Mouse (Mus musculus): ENCODE results near the gene Ralgps2. TPM values are rescaled to one million over a fixed set of nuclear protein-coding genes. Genes with fewer than 3 reads are reported as not detected.

Ralgps2 gene
- polyA plus RNA-seq, 1 experiment from 2014 or later = 109 TPM

DNA sequence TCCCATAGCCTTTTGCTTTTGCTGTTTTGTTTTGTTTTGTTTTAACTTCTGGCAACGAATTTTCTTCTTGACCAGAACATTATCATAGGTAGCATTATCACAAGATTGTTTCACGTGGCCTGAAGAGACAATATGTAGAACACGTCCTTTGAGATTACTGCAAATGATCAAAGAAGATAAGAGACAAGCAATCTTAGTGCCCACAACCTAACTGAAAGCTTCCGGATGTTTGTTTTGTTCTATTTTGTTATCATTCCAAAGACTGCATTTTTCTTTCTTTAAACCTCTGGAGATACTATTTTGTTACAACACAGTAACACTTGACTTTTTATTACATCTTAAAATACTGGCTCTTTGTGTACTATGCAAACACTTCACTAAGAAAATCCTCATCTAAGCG lies 69.4 kb downstream of the Ralgps2 start:
- no peak for ATAC-seq (ENCODE audit: low FRiP score)
- peaks cover 13% of the 10 kb centered on the region for H3K36me3 ChIP-seq (replicated peaks)
- WGBS = 92% methylated on average over 5 of the region's 5 CpGs
- H3K4me1 ChIP-seq = no peaks in the 10 kb centered on the region
- H3K9ac ChIP-seq = no peak overlapping the region
- H3K27ac ChIP-seq = no peak overlapping the region
- H3K9me3 ChIP-seq = no peaks in the 10 kb centered on the region
- no peaks in the 10 kb centered on the region for H3K27me3 ChIP-seq
- H3K4me3 ChIP-seq (replicated peaks) = no peak overlapping the region
- H3K4me2 ChIP-seq = no peak overlapping the region

GRCm38 (mm10) chr1:156864240-156864639 lies 75.2 kb downstream of the Ralgps2 start:
- Histone ChIP-seq H3K4me3 (replicated peaks) (no peak overlapping the region), H3K27me3 (no peaks in the 10 kb centered on the region), H3K9me3 (no peaks in the 10 kb centered on the region), H3K27ac (no peak overlapping the region), H3K4me2 (no peak overlapping the region), H3K36me3 (replicated peaks) (no peaks in the 10 kb centered on the region), H3K9ac (no peak overlapping the region), H3K4me1 (peaks cover 11% of the 10 kb centered on the region)
- ATAC-seq (ENCODE audit: low FRiP score) = no peak
- 61% methylated on average over 3 of the region's 3 CpGs for WGBS

DNA sequence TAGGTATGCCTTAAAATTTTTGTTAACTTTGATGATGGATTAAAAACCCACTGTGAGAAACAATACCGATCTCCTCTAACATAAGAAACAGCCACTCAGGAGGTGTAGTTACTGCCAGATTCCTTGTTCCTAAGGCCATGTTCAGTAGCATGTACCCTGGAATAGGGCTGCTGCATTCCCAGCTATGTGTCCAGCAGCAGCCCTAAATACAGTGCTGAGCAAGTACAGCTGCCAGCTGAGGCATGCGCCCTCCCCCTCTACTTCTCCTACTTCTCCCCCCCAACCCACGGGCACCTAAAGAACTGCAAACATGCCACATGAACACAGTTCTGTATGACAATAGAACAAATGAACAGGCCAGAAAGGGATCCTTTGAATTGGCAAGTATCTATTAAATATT lies 75.7 kb downstream of the Ralgps2 start:
- no peak overlapping the region for H3K4me3 ChIP-seq (replicated peaks)
- no peaks in the 10 kb centered on the region for H3K27me3 ChIP-seq
- H3K9me3 ChIP-seq = no peaks in the 10 kb centered on the region
- ATAC-seq (ENCODE audit: low FRiP score) = no peak
- H3K4me2 ChIP-seq = no peak overlapping the region
- no peak overlapping the region for H3K27ac ChIP-seq
- peaks cover 11% of the 10 kb centered on the region for H3K4me1 ChIP-seq
- H3K9ac ChIP-seq = no peak overlapping the region
- H3K36me3 ChIP-seq (replicated peaks) = no peaks in the 10 kb centered on the region
- 65% methylated on average over 3 of the region's 3 CpGs for WGBS

- H3K27me3 ChIP-seq = no peaks in the 10 kb centered on the region
- H3K4me3 ChIP-seq (replicated peaks) = no peak overlapping the region
Observed at GRCm38 (mm10) chr1:156861475-156862043, 77.9 kb downstream of the Ralgps2 start.

DNA sequence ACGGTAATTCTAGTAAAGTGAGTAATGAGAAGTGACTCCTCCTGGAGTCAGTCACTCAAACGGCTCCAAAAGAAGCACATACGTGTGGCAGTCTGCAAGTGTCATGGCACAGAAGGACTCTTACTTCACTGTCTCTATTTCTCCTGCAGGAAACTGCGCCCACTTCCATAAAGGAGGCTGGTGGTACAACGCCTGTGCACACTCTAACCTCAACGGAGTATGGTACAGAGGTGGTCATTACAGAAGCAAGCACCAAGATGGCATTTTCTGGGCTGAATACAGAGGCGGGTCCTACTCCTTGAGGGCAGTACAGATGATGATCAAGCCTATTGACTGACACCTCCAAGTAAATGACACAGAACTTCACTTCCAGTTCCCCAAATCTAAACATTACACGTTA lies 79.2 kb downstream of the Ralgps2 start:
- H3K4me3 ChIP-seq (replicated peaks) = no peak overlapping the region
- no peak for ATAC-seq (ENCODE audit: low FRiP score)
- H3K9me3 ChIP-seq = no peaks in the 10 kb centered on the region
- WGBS = 90% methylated on average over 8 of the region's 8 CpGs
- H3K36me3 ChIP-seq (replicated peaks) = no peaks in the 10 kb centered on the region
- no peak overlapping the region for H3K27ac ChIP-seq
- H3K4me1 ChIP-seq = peaks cover 11% of the 10 kb centered on the region
- no peak overlapping the region for H3K4me2 ChIP-seq
- no peak overlapping the region for H3K9ac ChIP-seq
- no peaks in the 10 kb centered on the region for H3K27me3 ChIP-seq

More at GRCm38 (mm10) chr1:156861475-156862043, 77.9 kb downstream of the Ralgps2 start:
- H3K4me2 ChIP-seq = no peak overlapping the region
- WGBS = 64% methylated on average over 4 of the region's 4 CpGs
- H3K4me1 ChIP-seq = peaks cover 11% of the 10 kb centered on the region
- H3K9me3 ChIP-seq = no peaks in the 10 kb centered on the region
- no peaks in the 10 kb centered on the region for H3K36me3 ChIP-seq (replicated peaks)
- no peak overlapping the region for H3K27ac ChIP-seq
- no peak for ATAC-seq (ENCODE audit: low FRiP score)
- H3K9ac ChIP-seq = no peak overlapping the region

- ATAC-seq (ENCODE audit: low FRiP score) = no peak
- Histone ChIP-seq H3K9me3 (no peaks in the 10 kb centered on the region), H3K4me2 (no peak overlapping the region), H3K4me3 (replicated peaks) (no peak overlapping the region), H3K27me3 (no peaks in the 10 kb centered on the region), H3K4me1 (peaks cover 11% of the 10 kb centered on the region), H3K27ac (no peak overlapping the region), H3K36me3 (replicated peaks) (no peaks in the 10 kb centered on the region), H3K9ac (no peak overlapping the region)
- 92% methylated on average over 2 of the region's 2 CpGs for WGBS
Observed at GRCm38 (mm10) chr1:156859711-156860250, 79.6 kb downstream of the Ralgps2 start.

DNA sequence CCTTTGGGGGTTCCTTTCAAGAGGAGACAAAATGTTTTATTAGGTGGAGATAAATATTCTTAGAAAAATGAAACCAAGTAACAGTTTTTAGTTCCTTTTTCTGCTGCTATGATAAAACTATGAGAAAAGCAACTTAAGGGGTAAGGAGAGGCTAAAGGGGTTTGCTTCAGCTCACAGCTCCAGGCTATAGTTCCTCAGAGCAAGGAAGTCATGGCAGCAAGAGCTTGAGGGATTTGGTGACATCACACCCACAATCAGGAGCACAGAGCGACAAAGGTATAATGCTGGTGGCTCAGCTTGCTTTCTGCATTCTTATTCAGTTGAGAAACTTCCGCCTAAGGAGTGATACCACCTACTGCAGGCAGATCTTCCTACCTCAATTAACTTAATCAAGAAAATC lies 80.3 kb downstream of the Ralgps2 start:
- Histone ChIP-seq H3K4me2 (no peak overlapping the region), H3K36me3 (replicated peaks) (no peaks in the 10 kb centered on the region), H3K27ac (no peak overlapping the region), H3K27me3 (no peaks in the 10 kb centered on the region), H3K4me3 (replicated peaks) (no peak overlapping the region), H3K9ac (no peak overlapping the region), H3K9me3 (no peaks in the 10 kb centered on the region), H3K4me1 (peaks cover 8% of the 10 kb centered on the region)
- 91% methylated on average over 2 of the region's 2 CpGs for WGBS
- ATAC-seq (ENCODE audit: low FRiP score) = no peak

DNA sequence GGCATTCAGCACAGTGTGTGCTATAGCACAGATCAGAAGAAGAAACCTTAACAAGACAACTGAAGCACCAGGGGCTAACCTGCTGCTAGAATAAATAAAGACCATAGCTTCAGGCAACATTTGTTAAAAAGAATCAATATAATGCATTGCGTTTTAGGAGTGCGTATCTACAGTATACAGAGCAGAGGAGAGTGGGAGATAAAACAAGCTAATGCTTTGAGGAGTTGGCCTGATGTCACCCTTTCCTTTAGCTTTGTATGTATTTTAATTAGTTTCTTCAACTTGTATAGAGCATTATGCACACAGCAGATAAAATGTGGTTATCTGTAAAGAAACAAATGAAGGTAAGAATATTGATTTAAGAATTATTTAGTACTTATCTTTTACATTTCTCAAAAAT lies 82.8 kb downstream of the Ralgps2 start:
- Histone ChIP-seq H3K4me1 (no peaks in the 10 kb centered on the region), H3K4me3 (replicated peaks) (no peak overlapping the region), H3K27me3 (no peaks in the 10 kb centered on the region), H3K27ac (no peak overlapping the region), H3K9me3 (no peaks in the 10 kb centered on the region), H3K9ac (no peak overlapping the region), H3K4me2 (no peak overlapping the region), H3K36me3 (replicated peaks) (no peaks in the 10 kb centered on the region)
- no peak for ATAC-seq (ENCODE audit: low FRiP score)
- 91% methylated on average over 2 of the region's 2 CpGs for WGBS

GRCm38 (mm10) chr1:156854558-156854957 lies 84.9 kb downstream of the Ralgps2 start:
- H3K9ac ChIP-seq = no peak overlapping the region
- no peaks in the 10 kb centered on the region for H3K36me3 ChIP-seq (replicated peaks)
- no peak overlapping the region for H3K27ac ChIP-seq
- H3K27me3 ChIP-seq = no peaks in the 10 kb centered on the region
- no peak for ATAC-seq (ENCODE audit: low FRiP score)
- H3K4me2 ChIP-seq = no peak overlapping the region
- WGBS = 95% methylated on average over 4 of the region's 4 CpGs
- H3K4me1 ChIP-seq = no peaks in the 10 kb centered on the region
- no peak overlapping the region for H3K4me3 ChIP-seq (replicated peaks)
- no peaks in the 10 kb centered on the region for H3K9me3 ChIP-seq

GRCm38 (mm10) chr1:156852872-156853271 lies 86.6 kb downstream of the Ralgps2 start:
- Histone ChIP-seq H3K27ac (no peak overlapping the region; the same call in 1 of the 2 replicates), H3K4me3 (replicated peaks) (no peak overlapping the region), H3K27me3 (no peaks in the 10 kb centered on the region), H3K36me3 (replicated peaks) (no peaks in the 10 kb centered on the region), H3K4me1 (no peaks in the 10 kb centered on the region), H3K9me3 (no peaks in the 10 kb centered on the region), H3K4me2 (no peak overlapping the region), H3K9ac (no peak overlapping the region)
- 78% methylated on average over 5 of the region's 5 CpGs for WGBS
- no peak for ATAC-seq (ENCODE audit: low FRiP score)

- Histone ChIP-seq H3K4me3 (replicated peaks) (no peak overlapping the region), H3K27me3 (no peaks in the 10 kb centered on the region), H3K36me3 (replicated peaks) (no peaks in the 10 kb centered on the region), H3K9ac (no peak overlapping the region), H3K27ac (no peak overlapping the region; the same call in 1 of the 2 replicates), H3K4me1 (no peaks in the 10 kb centered on the region), H3K4me2 (no peak overlapping the region), H3K9me3 (no peaks in the 10 kb centered on the region)
- no peak for ATAC-seq (ENCODE audit: low FRiP score)
- WGBS = 85% methylated on average over 9 of the region's 9 CpGs
Observed at GRCm38 (mm10) chr1:156852409-156852808, 87.0 kb downstream of the Ralgps2 start.

DNA sequence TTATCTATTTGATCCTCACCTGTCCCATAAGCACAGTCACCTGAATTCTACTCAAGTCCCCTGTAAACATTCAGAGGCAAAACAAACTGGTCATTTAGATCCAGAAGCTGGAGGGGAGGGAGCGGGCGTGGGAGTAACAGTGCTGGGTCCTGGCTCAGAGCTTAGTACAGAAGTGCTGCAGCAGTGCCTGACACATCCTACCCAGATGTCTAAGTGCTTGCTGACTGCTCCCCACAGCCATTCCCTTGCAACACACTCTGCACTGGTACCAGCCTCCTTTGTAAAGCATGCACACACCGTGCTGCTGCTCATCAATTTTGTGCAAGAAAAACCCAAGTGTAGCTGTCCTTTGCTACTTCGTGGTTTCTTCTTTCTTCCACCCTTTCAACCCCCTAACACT lies 92.3 kb downstream of the Ralgps2 start:
- H3K9ac ChIP-seq = no peak overlapping the region
- no peaks in the 10 kb centered on the region for H3K4me1 ChIP-seq
- 84% methylated on average over 4 of the region's 4 CpGs for WGBS
- 0 out of 2 replicates have a peak, but pooled peaks cover 3% of the 10 kb centered on the region for H3K36me3 ChIP-seq (replicated peaks)
- no peak for ATAC-seq (ENCODE audit: low FRiP score)
- no peaks in the 10 kb centered on the region for H3K27me3 ChIP-seq
- no peaks in the 10 kb centered on the region for H3K9me3 ChIP-seq
- no peak overlapping the region for H3K4me2 ChIP-seq
- no peak overlapping the region for H3K4me3 ChIP-seq (replicated peaks)
- H3K27ac ChIP-seq = no peak overlapping the region

DNA sequence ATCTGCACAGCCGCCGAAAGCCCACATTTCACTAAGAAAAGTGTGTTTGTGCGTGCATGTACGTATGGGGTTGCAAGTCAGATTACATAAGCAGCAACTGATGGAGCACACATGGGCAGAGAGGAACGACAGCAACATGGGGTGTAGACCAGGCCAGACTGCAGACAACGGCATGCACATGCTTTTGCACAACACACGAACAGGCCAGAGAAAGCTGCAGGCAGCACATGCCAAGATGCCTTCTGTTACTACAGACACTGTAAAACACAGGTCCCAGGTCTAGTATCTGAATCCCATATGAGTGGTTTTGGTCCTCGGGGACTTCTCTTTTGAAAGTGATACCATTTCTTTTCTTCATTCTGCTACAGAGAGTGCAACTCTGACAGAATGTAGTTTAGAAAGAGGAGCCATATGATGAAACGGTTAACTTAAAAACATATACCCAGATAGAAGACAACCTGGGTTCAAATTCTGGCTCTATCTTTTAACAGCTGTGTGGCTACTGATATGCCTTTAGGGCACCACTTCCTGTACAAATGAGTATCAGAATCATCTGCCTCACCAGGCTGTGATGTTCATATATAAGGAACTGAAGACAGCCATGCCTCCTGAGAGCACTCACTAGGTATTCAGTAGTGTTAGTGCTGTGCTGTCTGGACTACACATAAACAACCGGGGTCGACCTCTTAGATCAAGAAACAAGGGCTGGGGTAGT lies 97.6 kb downstream of the Ralgps2 start:
- Histone ChIP-seq H3K9ac (no peak overlapping the region), H3K4me1 (peaks cover 12% of the 10 kb centered on the region), H3K27me3 (no peaks in the 10 kb centered on the region), H3K27ac (no peak overlapping the region), H3K9me3 (no peaks in the 10 kb centered on the region), H3K36me3 (replicated peaks) (0 out of 2 replicates have a peak, but pooled peaks cover 3% of the 10 kb centered on the region), H3K4me3 (replicated peaks) (no peak overlapping the region), H3K4me2 (no peak overlapping the region)
- no peak for ATAC-seq (ENCODE audit: low FRiP score)
- 87% methylated on average over 11 of the region's 11 CpGs for WGBS

Data from forebrain, embryonic 12.5 days (tissue).